Mouse (Mus musculus): ENCODE data around the gene Col11a2. TPM values are rescaled to one million over a fixed set of nuclear protein-coding genes. Genes with fewer than 3 reads are reported as not detected.

The Col11a2 gene
- total RNA-seq, 1 experiment from 2014 or later: 4.1 TPM

GRCm38 (mm10) chr17:34097272-34097671, 58.0 kb downstream of the Col11a2 start:
- ATAC-seq (replicated peaks; ENCODE audit: low read depth, poor library complexity, severe bottlenecking): no peak

- no peak for ATAC-seq (replicated peaks; ENCODE audit: low read depth, poor library complexity, severe bottlenecking)
Measured at GRCm38 (mm10) chr17:34098709-34099479, 59.7 kb downstream of the Col11a2 start.

GRCm38 (mm10) chr17:34099531-34099930, 60.3 kb downstream of the Col11a2 start:
- no peak for ATAC-seq (replicated peaks; ENCODE audit: low read depth, poor library complexity, severe bottlenecking)

- ATAC-seq (replicated peaks; ENCODE audit: low read depth, poor library complexity, severe bottlenecking): no peak
Measured at GRCm38 (mm10) chr17:34101185-34101584, 61.9 kb downstream of the Col11a2 start.

DNA sequence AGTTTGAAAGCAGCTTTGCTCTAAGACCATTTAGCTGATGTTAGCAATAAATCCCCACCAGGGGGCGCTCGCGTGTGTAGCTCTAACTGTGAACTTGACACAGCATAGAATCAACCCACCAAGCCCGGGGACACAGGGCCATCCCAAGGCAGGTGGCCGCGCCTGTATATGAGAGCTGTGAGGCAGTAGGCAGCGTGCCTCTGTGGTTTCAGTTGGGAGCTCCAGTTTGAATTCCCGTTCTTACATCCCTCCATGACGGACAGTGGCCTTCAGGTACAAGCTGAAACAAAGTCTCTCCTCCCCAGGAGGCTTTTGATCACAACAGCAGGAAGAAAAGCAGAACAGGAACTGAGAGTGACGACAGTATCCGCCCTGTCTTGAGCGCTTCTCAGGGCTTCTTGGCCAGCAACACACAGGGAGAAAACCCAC, 62.4 kb downstream of the Col11a2 start:
- ATAC-seq (replicated peaks; ENCODE audit: low read depth, poor library complexity, severe bottlenecking): peak; percentile 82

DNA sequence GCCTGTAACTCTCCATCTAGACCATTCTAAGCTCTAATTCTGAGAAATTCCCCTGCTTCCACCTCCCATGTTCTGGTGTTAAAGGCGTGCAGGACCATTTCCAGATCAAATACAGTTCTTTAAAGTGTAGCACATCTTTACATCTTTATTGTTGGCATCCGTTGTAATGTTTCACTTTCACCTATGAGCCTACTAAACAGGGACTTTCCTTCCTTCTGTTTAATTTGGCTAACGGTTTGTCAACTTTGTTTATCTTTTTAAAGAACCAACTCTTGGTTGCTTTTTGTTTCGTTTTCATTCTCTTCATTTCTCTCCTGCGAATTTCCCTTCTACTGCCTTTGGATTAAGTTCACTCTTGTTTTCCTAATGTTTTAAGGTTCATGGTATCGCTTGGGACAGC, 63.6 kb downstream of the Col11a2 start:
- ATAC-seq (replicated peaks; ENCODE audit: low read depth, poor library complexity, severe bottlenecking): no peak

- no peak for ATAC-seq (replicated peaks; ENCODE audit: low read depth, poor library complexity, severe bottlenecking)
Measured at GRCm38 (mm10) chr17:34104804-34105203, 65.6 kb downstream of the Col11a2 start.

DNA sequence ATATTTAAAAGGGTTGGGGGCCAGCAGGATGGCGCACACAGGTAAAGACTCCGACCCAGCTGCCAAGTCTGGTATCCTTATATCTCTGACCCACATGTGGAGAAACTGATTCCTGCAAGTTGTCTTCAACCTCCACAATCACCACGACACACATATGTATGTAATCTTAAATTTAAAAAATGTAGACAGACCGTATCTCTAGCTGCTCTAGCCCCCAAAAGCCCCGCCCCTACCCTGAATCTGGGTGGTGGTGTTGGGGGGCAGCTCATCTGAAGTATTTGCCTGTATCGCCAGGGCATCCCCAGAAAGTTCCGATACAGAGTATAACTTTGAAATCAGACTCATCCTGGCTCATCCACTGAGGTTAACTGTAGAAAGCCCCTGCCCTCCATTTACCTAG, 67.3 kb downstream of the Col11a2 start:
- ATAC-seq (replicated peaks; ENCODE audit: low read depth, poor library complexity, severe bottlenecking): no peak

GRCm38 (mm10) chr17:34107109-34107867, 68.1 kb downstream of the Col11a2 start:
- no peak for ATAC-seq (replicated peaks; ENCODE audit: low read depth, poor library complexity, severe bottlenecking)

GRCm38 (mm10) chr17:34108460-34108859, 69.2 kb downstream of the Col11a2 start:
- no peak for ATAC-seq (replicated peaks; ENCODE audit: low read depth, poor library complexity, severe bottlenecking)

- peak; percentile 36; the same call in 1 of the 2 replicates for ATAC-seq (replicated peaks; ENCODE audit: low read depth, poor library complexity, severe bottlenecking)
Measured at GRCm38 (mm10) chr17:34109038-34109805, 70.0 kb downstream of the Col11a2 start.

DNA sequence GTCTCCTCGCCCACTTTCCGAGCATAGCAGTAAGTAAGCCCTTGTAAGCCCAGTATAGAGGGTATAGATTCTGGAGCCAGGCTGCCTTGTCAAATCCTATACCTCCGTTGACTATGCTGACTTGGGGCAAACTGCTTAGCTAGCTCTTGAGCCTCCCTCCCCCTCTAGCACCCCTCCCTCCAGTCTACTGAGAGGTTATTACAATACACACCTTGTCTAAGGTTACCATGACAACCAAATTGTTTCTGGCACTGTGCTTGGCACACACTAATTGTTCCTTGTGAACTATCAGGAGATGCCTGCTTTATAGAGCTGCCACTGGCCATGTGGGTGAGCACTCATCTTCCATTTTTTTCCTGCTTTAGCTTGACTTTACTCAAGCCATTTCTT, 70.6 kb downstream of the Col11a2 start:
- ATAC-seq (replicated peaks; ENCODE audit: low read depth, poor library complexity, severe bottlenecking): peak; percentile 13; the same call in 1 of the 2 replicates

DNA sequence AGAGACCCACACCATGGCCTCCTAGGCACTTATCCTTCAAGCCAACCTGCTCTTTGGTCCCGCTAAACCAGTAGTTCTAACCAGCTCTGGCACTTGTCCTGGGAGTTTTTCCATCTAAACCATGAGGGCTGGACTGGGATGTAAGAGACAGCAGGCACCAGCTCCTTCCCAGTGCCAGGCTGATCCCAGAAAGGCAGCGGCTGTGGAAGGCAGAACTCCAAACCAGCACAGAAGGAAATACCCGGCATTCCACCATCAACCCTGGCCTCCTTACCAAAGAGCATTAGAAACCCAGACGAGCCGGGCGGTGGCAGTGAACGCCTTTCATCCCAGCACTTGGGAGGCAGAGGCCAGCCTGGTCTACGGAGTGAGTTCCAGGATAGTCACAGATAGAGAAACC, 71.1 kb downstream of the Col11a2 start:
- no peak for ATAC-seq (replicated peaks; ENCODE audit: low read depth, poor library complexity, severe bottlenecking)

DNA sequence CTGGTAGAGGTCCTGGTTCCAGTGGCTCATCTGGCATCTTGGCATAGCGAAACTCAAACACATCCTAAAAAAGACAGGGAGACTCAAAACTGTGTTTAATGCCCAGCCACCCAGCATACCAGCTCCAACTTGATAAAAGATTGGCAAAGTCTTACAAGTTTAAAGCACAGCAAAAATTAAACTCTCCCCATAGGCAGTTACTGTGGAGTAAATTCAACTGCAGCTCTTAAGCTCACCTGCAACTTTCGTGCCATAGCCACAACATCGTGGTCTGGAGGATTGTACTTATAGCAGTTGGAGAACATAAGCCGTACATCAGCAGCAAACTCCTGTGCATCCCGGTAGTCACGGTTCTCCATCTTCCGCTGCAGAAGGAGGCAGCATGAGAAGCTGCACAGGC, 74.9 kb downstream of the Col11a2 start:
- ATAC-seq (replicated peaks; ENCODE audit: low read depth, poor library complexity, severe bottlenecking): no peak

Other genes with a start within 250 kb of the Col11a2 start
- 4.6 and 5.5 TPM in 2 replicates for gene Kank3, start 228.9 kb upstream of the Col11a2 start, total RNA-seq (2017)
- gene Rps28, start 214.9 kb upstream of the Col11a2 start, total RNA-seq (2017): 2,900 and 3,215 TPM in 2 replicates
- gene Ndufa7, start 214.9 kb upstream of the Col11a2 start, total RNA-seq (2017): 107 and 132 TPM in 2 replicates
- 9.5 and 20.2 TPM in 2 replicates for gene Cd320, start 196.3 kb upstream of the Col11a2 start, total RNA-seq (2017)
- gene Gm7029, start 165.6 kb upstream of the Col11a2 start, total RNA-seq (2017): not detected in 2 replicates
- 29.6 and 37.5 TPM in 2 replicates for gene Kifc1, start 148.8 kb upstream of the Col11a2 start, total RNA-seq (2017)
- 1.2 and 1.5 TPM in 2 replicates for gene Platr17, start 134.3 kb upstream of the Col11a2 start, total RNA-seq (2017)
- gene Daxx, start 130.0 kb upstream of the Col11a2 start, total RNA-seq (2017): 24.1 and 44.4 TPM in 2 replicates
- gene Tapbp, start 123.5 kb upstream of the Col11a2 start, total RNA-seq (2017): 42.2 and 56.4 TPM in 2 replicates
- 16.6 and 24.1 TPM in 2 replicates for gene Zbtb22, start 123.5 kb upstream of the Col11a2 start, total RNA-seq (2017)
- gene Rgl2, start 109.9 kb upstream of the Col11a2 start, total RNA-seq (2017): 21.2 and 22.5 TPM in 2 replicates
- 128 and 170 TPM in 2 replicates for gene Pfdn6, start 99.1 kb upstream of the Col11a2 start, total RNA-seq (2017)
- gene Wdr46, start 98.8 kb upstream of the Col11a2 start, total RNA-seq (2017): 50.0 and 62.5 TPM in 2 replicates
- 2.6 and 2.7 TPM in 2 replicates for gene B3galt4, start 87.9 kb upstream of the Col11a2 start, total RNA-seq (2017)
- 13.0 and 16.4 TPM in 2 replicates for gene Vps52, start 83.6 kb upstream of the Col11a2 start, total RNA-seq (2017)
- gene Rps18, start 83.4 kb upstream of the Col11a2 start, total RNA-seq (2017): 1,549 and 1,746 TPM in 2 replicates
- gene H2-K1, start 39.1 kb upstream of the Col11a2 start, total RNA-seq (2017): 983 and 1,076 TPM in 2 replicates
- gene Ring1, start 14.8 kb upstream of the Col11a2 start, total RNA-seq (2017): 11.9 and 12.8 TPM in 2 replicates
- 43.8 and 60.6 TPM in 2 replicates for gene H2-Ke6, start 11.4 kb upstream of the Col11a2 start, total RNA-seq (2017)
- 70.5 and 100 TPM in 2 replicates for gene Slc39a7, start 7.8 kb upstream of the Col11a2 start, total RNA-seq (2017)
- 34.1 and 36.3 TPM in 2 replicates for gene Rxrb, start 7.6 kb upstream of the Col11a2 start, total RNA-seq (2017)
- gene H2-Oa, start 52.9 kb downstream of the Col11a2 start, total RNA-seq (2017): 7.8 and 10.5 TPM in 2 replicates
- 90.2 and 104 TPM in 2 replicates for gene H2-DMa, start 80.1 kb downstream of the Col11a2 start, total RNA-seq (2017)
- gene Brd2, start 83.2 kb downstream of the Col11a2 start, total RNA-seq (2017): 347 and 388 TPM in 2 replicates
- 3.3 and 5.5 TPM in 2 replicates for gene H2-DMb2, start 103.9 kb downstream of the Col11a2 start, total RNA-seq (2017)
- gene H2-DMb1, start 113.6 kb downstream of the Col11a2 start, total RNA-seq (2017): 31.9 and 35.1 TPM in 2 replicates
- 77.8 and 120 TPM in 2 replicates for gene Tap1, start 148.1 kb downstream of the Col11a2 start, total RNA-seq (2017)
- gene Psmb9, start 148.3 kb downstream of the Col11a2 start, total RNA-seq (2017): 75.3 and 119 TPM in 2 replicates
- 480 and 499 TPM in 2 replicates for gene Psmb8, start 158.3 kb downstream of the Col11a2 start, total RNA-seq (2017)
- gene Tap2, start 164.1 kb downstream of the Col11a2 start, total RNA-seq (2017): 80.1 and 87.6 TPM in 2 replicates
- 25.5 and 27.7 TPM in 2 replicates for gene H2-Ob, start 199.5 kb downstream of the Col11a2 start, total RNA-seq (2017)
- 67.2 and 91.5 TPM in 2 replicates for gene H2-Ab1, start 218.3 kb downstream of the Col11a2 start, total RNA-seq (2017)
- 17.1 and 26.2 TPM in 2 replicates for gene H2-Aa, start 248.4 kb downstream of the Col11a2 start, total RNA-seq (2017)

All from common myeloid progenitor, adult 5-6 weeks (primary cell).